Mouse (Mus musculus) liver, embryonic 13.5 days (tissue): ENCODE data around the gene Cope. TPM values are rescaled to one million over a fixed set of nuclear protein-coding genes. Genes with fewer than 3 reads are reported as not detected.
A peak's percentile ranks its signal among the peaks of the same experiment; 100 is the strongest.

ENCODE experiments used
- ATAC-seq: fragments of 200-750 bp; cut with Nextera tagmentation; 2 replicates; pipeline ENCODE4 v1.8.0; 2017; ENCODE audit warnings: low read depth, mild to moderate bottlenecking, moderate number of reproducible peaks, moderate library complexity
- DNase-seq: peaks from one replicate; pipeline ENCODE4 v3.0.0; 2022
- H3K27ac ChIP-seq: fragments of 300-500 bp; sonication (generic); 2 replicates; pipeline ENCODE4 v1.5.1; 2015; ENCODE audit warnings: moderate library complexity, mild to moderate bottlenecking, inconsistent platforms
- H3K27me3 ChIP-seq: fragments of 300-500 bp; sonication (generic); 2 replicates; pipeline ENCODE4 v1.6.1; 2015; ENCODE audit warnings: mild to moderate bottlenecking, inconsistent platforms
- H3K36me3 ChIP-seq: fragments of 300-500 bp; sonication (generic); 2 replicates; pipeline ENCODE4 v1.6.1; 2015; ENCODE audit warnings: mild to moderate bottlenecking, inconsistent platforms
- H3K4me1 ChIP-seq: fragments of 300-500 bp; sonication (generic); replicated peaks from 2 replicates; pipeline ENCODE4 v1.6.1; 2015; ENCODE audit warnings: inconsistent platforms
- H3K4me2 ChIP-seq: fragments of 300-500 bp; sonication (generic); 2 replicates; pipeline ENCODE4 v1.6.1; 2015; ENCODE audit warnings: inconsistent platforms, mild to moderate bottlenecking, moderate library complexity
- H3K4me3 ChIP-seq: fragments of 300-500 bp; sonication (generic); replicated peaks from 2 replicates; pipeline ENCODE4 v1.5.1; 2015; ENCODE audit warnings: mild to moderate bottlenecking, inconsistent platforms
- H3K9ac ChIP-seq: fragments of 300-500 bp; sonication (generic); 2 replicates; pipeline ENCODE4 v1.6.1; 2015; ENCODE audit warnings: mild to moderate bottlenecking, inconsistent platforms
- H3K9me3 ChIP-seq: fragments of 300-500 bp; sonication (generic); replicated peaks from 2 replicates; pipeline ENCODE4 v1.6.1; 2016; ENCODE audit warnings: inconsistent platforms
- WGBS: fragments of 180-500 bp; shearing (Covaris S2); methylation state at CpG from one replicate; pipeline ENCODE4 v1.1.7; 2015; ENCODE audit not compliant: insufficient replicate concordance; 5-methylcytosine and 5-hydroxymethylcytosine counted together
- polyA plus RNA-seq: library from polyadenylated mRNA; unstranded; fragments of >200 nt; fragmentation: Nextera tagmentation; extraction: Ambion mirVana; gene quantifications from 2 replicates; pipeline ENCODE4 v1.2.1, GENCODE M21; 2015

Cope gene
- polyA plus RNA-seq, 1 experiment from 2014 or later: 197 TPM

DNA sequence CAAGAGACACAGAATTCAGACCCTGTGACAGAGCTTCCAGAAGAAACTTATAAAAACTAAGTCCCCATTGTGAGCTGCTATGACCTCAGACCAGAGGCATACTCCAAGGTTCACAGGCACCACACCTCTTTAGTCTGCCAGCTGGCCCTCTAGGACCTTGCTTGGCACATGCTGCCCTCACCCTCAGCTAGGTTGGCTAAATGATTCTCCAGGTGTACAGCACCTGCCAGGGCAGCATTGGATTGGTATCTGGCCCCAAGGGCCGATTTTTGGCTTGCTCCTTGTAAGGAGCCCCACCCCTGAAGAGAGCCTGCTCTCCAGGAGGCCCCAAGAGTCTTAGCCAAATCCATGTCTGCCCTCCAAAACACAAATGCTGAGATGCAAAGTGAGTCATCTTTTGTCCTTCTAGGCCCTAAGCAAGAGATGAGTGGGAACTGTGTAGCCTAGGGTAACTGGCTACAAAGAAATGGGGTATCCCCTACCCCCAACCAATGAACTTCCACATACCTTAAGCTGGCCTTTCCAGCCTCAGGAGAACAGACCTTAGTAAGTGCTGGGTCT lies 45.6 kb downstream of the Cope start:
- Histone ChIP-seq H3K4me2 (peak overlapping the region; percentile 32; the same call in 1 of the 2 replicates), H3K27ac (peak overlapping the region; percentile 26), H3K36me3 (peaks cover 76% of the 10 kb centered on the region), H3K27me3 (no peaks in the 10 kb centered on the region), H3K9me3 (no peaks in the 10 kb centered on the region), H3K9ac (peak overlapping the region; percentile 36; the same call in 1 of the 2 replicates), H3K4me1 (peaks cover 90% of the 10 kb centered on the region), H3K4me3 (no peak overlapping the region)
- DNase-seq: no peak
- 57% methylated on average over 1 of the region's 1 CpGs for WGBS
- no peak for ATAC-seq

DNA sequence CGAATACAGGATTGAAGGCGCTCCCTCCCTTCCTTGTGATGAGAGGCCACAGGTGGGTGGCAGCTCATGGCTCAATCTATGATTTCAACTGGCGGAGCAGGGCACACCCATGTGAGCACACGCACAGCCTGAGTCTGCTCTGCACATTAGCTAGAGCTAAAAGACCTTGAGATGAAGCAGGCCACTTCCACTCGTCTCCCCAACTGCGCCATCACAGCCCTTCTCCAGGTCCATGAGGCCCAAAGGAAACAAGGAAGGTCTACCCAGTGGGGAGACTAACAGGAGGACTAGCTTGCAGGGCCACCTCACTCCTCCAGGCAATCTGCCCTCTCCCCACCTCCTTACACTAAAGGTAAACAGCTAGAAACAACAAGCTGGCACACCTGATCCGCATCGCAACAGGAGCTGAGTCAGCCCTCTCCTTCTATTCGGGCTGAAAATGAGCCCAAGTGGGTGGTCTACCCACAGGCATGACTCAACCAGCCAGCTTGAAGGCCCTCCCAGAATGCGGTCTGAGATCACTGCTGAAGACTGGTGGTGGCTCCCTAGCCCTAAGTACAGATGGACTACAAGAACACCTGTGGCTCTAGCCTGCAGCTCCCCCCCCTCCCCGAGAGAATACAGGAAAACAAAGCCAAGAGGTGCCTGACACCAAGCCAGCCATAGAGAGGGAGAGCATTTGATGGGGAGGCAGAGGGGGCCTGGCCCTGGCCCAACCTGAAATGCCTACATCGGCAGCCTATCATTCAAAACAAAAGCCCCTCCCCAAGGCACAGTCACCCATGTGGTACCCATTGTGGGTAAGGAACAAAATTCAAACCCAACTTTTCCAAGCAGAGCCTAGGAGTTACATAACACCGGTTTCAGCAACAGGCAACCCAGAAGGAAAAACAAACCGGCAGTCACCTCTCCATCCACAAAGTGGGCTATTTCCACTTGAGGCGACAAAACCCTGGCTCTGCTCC lies 49.0 kb downstream of the Cope start:
- Histone ChIP-seq H3K9ac (peak overlapping the region; percentile 99), H3K27me3 (no peaks in the 10 kb centered on the region), H3K9me3 (no peaks in the 10 kb centered on the region), H3K4me3 (peak overlapping the region; percentile 90), H3K27ac (peak overlapping the region; percentile 97), H3K4me2 (peak overlapping the region; percentile 89), H3K4me1 (peaks cover 88% of the 10 kb centered on the region), H3K36me3 (peaks cover 50% of the 10 kb centered on the region)
- WGBS: 32% methylated on average over 15 of the region's 15 CpGs
- no peak for DNase-seq
- no peak for ATAC-seq

DNA sequence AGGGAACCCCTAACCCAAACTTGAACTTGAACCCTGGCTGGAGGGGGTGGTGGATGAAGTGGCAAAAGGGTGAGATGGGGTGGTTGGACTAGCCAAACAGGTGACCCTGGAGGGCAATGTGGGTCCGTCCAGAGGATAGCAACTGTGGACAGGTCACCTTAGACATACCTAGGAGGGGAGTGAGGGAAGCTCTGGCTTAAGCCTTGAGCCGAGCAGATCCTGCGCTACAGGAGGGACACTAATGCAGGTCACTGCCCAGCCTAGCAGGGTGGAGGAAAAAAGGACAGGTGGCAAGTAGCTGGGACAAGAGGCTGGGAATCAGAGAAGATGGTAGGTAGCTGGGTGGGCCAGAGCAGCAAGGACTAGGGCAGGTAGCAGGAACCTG lies 49.7 kb downstream of the Cope start:
- Histone ChIP-seq H3K27ac (peak overlapping the region; percentile 97), H3K4me2 (peak overlapping the region; percentile 89), H3K4me3 (peak overlapping the region; percentile 90), H3K27me3 (no peaks in the 10 kb centered on the region), H3K9me3 (no peaks in the 10 kb centered on the region), H3K4me1 (peaks cover 88% of the 10 kb centered on the region), H3K9ac (peak overlapping the region; percentile 99), H3K36me3 (peaks cover 43% of the 10 kb centered on the region)
- no peak for ATAC-seq
- WGBS: 16% methylated on average over 3 of the region's 3 CpGs
- DNase-seq: no peak

DNA sequence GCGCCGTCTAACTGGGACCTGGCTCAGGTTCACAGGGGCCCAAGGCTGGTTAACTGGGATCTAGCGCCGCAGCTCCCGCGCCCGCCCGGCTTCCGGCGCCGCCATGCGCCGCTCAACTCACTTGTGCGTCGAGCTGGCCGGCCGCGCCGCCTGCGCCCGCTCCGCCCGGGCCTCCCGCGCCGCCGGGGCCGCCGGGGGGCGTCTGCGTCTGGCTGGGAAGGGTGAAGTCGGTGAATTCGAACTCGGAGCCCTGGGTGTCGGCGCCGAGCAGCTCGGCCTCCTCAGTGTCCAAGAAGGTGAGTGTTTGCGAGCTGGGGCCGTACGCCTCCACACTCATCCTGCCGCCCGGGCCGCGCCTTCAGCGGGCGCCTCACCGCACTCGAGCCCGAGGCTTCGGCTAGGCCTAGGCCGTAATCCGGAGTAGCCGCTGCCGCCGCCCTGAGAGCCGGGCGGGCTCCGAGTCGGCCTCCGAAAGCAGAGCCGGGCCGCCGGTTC lies 50.4 kb downstream of the Cope start:
- Histone ChIP-seq H3K9ac (peak overlapping the region; percentile 99), H3K4me1 (peaks cover 88% of the 10 kb centered on the region), H3K9me3 (no peaks in the 10 kb centered on the region), H3K27me3 (no peaks in the 10 kb centered on the region), H3K4me3 (peak overlapping the region; percentile 90), H3K4me2 (peak overlapping the region; percentile 89), H3K27ac (peak overlapping the region; percentile 97), H3K36me3 (peaks cover 36% of the 10 kb centered on the region)
- ATAC-seq: peak; percentile 27
- WGBS: under 1% methylated on average over 64 of the region's 64 CpGs
- no peak for DNase-seq

DNA sequence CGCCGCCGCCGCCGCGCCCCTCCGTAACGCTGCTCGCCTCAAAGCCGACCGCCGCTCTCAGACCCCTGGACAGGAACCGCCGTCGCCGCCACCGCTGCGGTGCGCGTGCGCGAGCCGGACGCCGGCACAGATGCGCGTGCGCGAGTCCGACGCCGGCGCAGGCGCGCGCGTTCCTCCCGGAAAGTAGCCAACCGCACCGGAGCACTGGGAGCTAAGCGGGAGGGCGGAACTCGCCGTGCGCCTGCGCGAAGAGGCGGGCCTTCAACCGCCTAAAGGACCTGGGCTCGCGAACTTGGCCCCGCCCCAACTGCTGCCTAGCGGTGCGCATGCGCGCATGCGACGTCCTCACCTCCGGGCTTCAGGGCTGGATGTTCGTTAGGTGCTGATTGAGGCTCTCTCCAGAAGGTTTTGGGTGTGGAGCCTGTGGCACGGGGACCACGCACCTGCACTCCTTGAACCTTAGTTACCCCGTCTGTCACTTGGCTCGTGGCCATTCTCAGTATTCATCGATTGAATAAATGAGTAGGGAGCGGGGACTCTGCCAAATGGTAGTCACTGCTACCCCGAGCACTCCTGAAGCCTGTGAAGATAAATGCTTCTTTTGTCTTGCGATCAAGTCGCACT lies 51.0 kb downstream of the Cope start, which contains the start of gene Upf1:
Gene Upf1, minus strand, starts transcription at position 85 of the 624 bp plus-strand sequence.
- 1% methylated on average over 69 of the region's 69 CpGs for WGBS
- peak within 1 kb of the TSS; percentile 89 for H3K4me2 ChIP-seq
- H3K4me1 ChIP-seq: peaks cover 88% of the 10 kb centered on the region
- peak within 1 kb of the TSS; percentile 90 for H3K4me3 ChIP-seq
- peak; percentile 99 for DNase-seq
- peak within 1 kb of the TSS; percentile 97 for H3K27ac ChIP-seq
- no peaks in the 10 kb centered on the region for H3K9me3 ChIP-seq
- ATAC-seq: peak; percentile 82
- peak within 1 kb of the TSS; percentile 99 for H3K9ac ChIP-seq
- peaks cover 30% of the 10 kb centered on the region for H3K36me3 ChIP-seq
- H3K27me3 ChIP-seq: no peaks in the 10 kb centered on the region

DNA sequence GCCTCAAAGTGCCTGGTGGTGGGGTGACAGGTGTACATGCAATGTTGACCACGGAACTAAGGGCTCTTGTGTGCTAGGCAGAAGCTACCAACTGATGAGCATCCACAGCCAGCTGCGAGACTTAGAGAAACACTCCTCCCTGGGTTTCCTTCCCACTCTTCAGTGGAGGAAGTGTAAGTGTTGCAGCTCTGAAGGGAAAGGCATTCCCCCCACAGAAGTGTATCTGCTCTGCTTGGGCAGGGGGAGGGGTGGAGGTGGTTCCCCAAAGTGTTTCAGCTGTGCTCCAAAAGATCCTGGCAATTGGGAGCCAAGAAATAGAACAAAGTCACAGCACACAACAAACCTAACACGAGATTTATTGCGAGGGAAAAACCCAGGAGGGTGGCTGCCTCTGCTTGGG lies 51.7 kb downstream of the Cope start:
- Histone ChIP-seq H3K36me3 (peaks cover 23% of the 10 kb centered on the region), H3K27me3 (no peaks in the 10 kb centered on the region), H3K4me1 (peaks cover 83% of the 10 kb centered on the region), H3K9ac (peak overlapping the region; percentile 76), H3K4me2 (peak overlapping the region; percentile 81), H3K9me3 (no peaks in the 10 kb centered on the region), H3K27ac (peak overlapping the region; percentile 97), H3K4me3 (peak overlapping the region; percentile 55)
- WGBS: 49% methylated on average over 4 of the region's 4 CpGs
- ATAC-seq (no peak), DNase-seq (no peak)

DNA sequence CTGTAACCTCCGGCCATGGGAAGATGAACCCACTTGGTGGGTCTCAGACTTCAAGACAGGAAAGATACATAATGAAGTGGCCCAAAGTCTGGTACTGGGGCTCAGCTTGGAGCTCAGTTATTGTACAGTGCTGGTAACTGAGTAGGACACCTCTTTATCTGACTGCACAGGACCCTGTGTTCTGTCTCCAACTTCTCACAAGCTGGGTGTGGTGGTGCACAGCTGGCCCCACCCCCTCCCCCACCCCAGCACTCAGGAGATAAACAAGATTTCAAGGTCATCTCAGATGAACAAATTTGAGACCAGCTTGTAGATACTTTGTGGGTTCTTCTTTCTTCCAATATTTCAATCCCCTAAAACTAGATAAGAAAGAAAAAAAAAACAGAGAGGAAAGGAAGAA lies 53.8 kb downstream of the Cope start:
- Histone ChIP-seq H3K9me3 (no peaks in the 10 kb centered on the region), H3K4me2 (peak overlapping the region; percentile 64), H3K36me3 (peaks cover 2% of the 10 kb centered on the region), H3K4me3 (peak overlapping the region; percentile 28), H3K9ac (peak overlapping the region; percentile 62), H3K27ac (peak overlapping the region; percentile 97), H3K27me3 (no peaks in the 10 kb centered on the region), H3K4me1 (peaks cover 62% of the 10 kb centered on the region)
- DNase-seq: peak; percentile 61
- peak; percentile 84 for ATAC-seq
- WGBS: 22% methylated on average over 1 of the region's 1 CpGs

DNA sequence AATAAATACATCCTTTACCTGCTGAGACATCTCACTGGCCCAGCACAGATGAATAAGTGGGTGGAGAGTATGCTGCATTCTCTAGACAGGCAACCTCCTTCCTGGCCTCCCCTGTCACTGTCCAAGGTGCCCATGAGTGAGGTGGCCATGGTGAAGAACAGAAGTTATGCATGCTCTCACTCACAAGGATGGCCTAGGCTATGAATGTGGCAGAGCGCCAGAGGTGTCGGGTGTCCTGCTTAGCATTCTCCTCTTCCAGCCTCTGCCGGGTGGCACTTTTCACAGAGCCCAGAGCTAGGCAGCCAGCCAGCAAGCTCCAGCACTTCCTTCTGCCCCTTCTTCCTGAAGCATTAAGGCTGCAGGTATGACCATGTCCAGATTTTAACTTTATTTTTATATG lies 57.1 kb downstream of the Cope start:
- no peaks in the 10 kb centered on the region for H3K36me3 ChIP-seq
- no peak overlapping the region for H3K27ac ChIP-seq
- 72% methylated on average over 3 of the region's 3 CpGs for WGBS
- H3K4me2 ChIP-seq: no peak overlapping the region
- no peaks in the 10 kb centered on the region for H3K9me3 ChIP-seq
- no peak overlapping the region for H3K4me3 ChIP-seq
- H3K27me3 ChIP-seq: no peaks in the 10 kb centered on the region
- no peak for DNase-seq
- no peak overlapping the region for H3K9ac ChIP-seq
- H3K4me1 ChIP-seq: peaks cover 55% of the 10 kb centered on the region
- ATAC-seq: no peak

DNA sequence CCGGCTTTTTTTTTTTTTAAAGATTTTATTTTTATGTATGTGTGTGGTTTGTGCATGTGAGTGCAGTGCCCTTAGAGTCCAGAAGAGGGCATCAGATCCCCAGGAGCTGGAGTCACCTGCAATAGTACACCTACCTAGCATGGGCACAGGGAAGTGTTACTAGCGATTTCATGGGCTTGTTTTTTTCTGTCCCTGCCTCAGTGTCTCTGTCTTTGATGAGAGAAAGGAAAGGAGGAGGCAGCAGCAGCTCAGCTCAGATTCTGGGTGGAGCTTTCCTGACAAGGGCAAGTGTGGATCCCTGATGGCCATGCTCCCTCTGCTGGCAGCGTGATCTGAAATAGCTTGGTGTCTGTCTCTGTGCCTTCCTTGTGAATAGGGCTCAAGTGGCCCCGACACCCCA lies 58.5 kb downstream of the Cope start:
- DNase-seq (no peak), ATAC-seq (no peak)
- H3K4me3 ChIP-seq: no peak overlapping the region
- no peaks in the 10 kb centered on the region for H3K36me3 ChIP-seq
- no peak overlapping the region for H3K27ac ChIP-seq
- no peaks in the 10 kb centered on the region for H3K27me3 ChIP-seq
- 44% methylated on average over 4 of the region's 4 CpGs for WGBS
- H3K4me2 ChIP-seq: no peak overlapping the region
- no peak overlapping the region for H3K9ac ChIP-seq
- peaks cover 45% of the 10 kb centered on the region for H3K4me1 ChIP-seq
- no peaks in the 10 kb centered on the region for H3K9me3 ChIP-seq

DNA sequence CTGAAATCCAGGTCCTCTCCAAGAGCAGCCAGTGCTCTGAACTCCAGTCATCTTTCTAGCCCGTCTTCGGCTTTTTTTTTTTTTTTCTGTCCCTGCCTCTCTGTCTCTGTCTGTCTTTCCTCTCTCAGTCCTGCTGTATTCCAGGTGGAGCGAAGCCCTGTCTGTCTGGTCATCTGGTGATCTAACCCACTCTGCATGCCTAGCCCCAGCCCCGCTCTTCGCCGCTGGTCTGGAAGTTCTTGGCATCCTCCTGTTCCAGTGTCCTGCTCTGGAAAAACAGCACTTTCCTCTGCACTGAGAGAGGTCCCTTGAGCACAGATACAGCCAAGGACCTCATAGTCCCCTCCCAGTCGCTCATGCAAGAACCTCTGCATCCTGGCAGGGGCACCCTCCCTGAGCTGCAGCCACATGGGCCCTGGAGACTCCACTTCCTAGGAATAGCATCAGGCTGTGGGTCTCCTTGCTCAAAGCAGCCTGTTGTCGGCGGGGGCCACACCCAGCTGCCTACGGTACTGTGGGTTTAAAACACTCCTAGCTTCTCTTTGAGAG lies 59.2 kb downstream of the Cope start:
- no peaks in the 10 kb centered on the region for H3K9me3 ChIP-seq
- H3K27ac ChIP-seq: no peak overlapping the region
- H3K9ac ChIP-seq: no peak overlapping the region
- H3K4me1 ChIP-seq: peaks cover 45% of the 10 kb centered on the region
- H3K4me3 ChIP-seq: no peak overlapping the region
- no peak for ATAC-seq
- DNase-seq: no peak
- H3K4me2 ChIP-seq: no peak overlapping the region
- peaks cover under 1% of the 10 kb centered on the region; the same call in 1 of the 2 replicates for H3K27me3 ChIP-seq
- 66% methylated on average over 10 of the region's 10 CpGs for WGBS
- H3K36me3 ChIP-seq: no peaks in the 10 kb centered on the region
